Mouse (Mus musculus) embryo, embryonic 10 days (tissue): ENCODE results near the gene Apobec3.
"Not testable (repeated sequence)": the region's sequence is repeated elsewhere in the genome, so short reads cannot be mapped to it uniquely, and the experiment has no call there.

ENCODE experiments used
- DNase-seq: peaks from one replicate; pipeline ENCODE4 v3.0.0-alpha.2; 2015; ENCODE audit warnings: low spot score

Apobec3 gene

GRCm38 (mm10) chr15:79927637-79928122, 36.2 kb downstream of the Apobec3 start:
- peak; percentile 86 for DNase-seq

- DNase-seq: no peak
Observed at GRCm38 (mm10) chr15:79928316-79928715, 36.9 kb downstream of the Apobec3 start.

- DNase-seq: no peak
Observed at GRCm38 (mm10) chr15:79928736-79929135, 37.3 kb downstream of the Apobec3 start.

GRCm38 (mm10) chr15:79929734-79930133, 38.3 kb downstream of the Apobec3 start:
- DNase-seq: no peak

GRCm38 (mm10) chr15:79931496-79932141, 40.2 kb downstream of the Apobec3 start:
- no peak for DNase-seq

- peak; percentile 91 for DNase-seq
Observed at GRCm38 (mm10) chr15:79932323-79932987, 41.0 kb downstream of the Apobec3 start.

- DNase-seq: peak; percentile 19
Observed at GRCm38 (mm10) chr15:79933052-79933669, 41.7 kb downstream of the Apobec3 start.

- peak; percentile 52 for DNase-seq
Observed at GRCm38 (mm10) chr15:79933670-79934514, 42.4 kb downstream of the Apobec3 start.

- peak; percentile 23 for DNase-seq
Observed at GRCm38 (mm10) chr15:79934776-79935175, 43.3 kb downstream of the Apobec3 start.

GRCm38 (mm10) chr15:79935654-79936373, 44.4 kb downstream of the Apobec3 start:
- no peak for DNase-seq

- DNase-seq: no peak
Observed at GRCm38 (mm10) chr15:79936374-79936751, 44.9 kb downstream of the Apobec3 start.

- no peak for DNase-seq
Observed at GRCm38 (mm10) chr15:79939020-79939419, 47.6 kb downstream of the Apobec3 start.

- not testable (repeated sequence) for DNase-seq
Observed at GRCm38 (mm10) chr15:79939501-79939900, 48.0 kb downstream of the Apobec3 start.

- DNase-seq: no peak
Observed at GRCm38 (mm10) chr15:79939913-79940312, 48.5 kb downstream of the Apobec3 start.

- peak; percentile 82 for DNase-seq
Observed at GRCm38 (mm10) chr15:79940932-79941331, 49.5 kb downstream of the Apobec3 start.

- no peak for DNase-seq
Observed at GRCm38 (mm10) chr15:79942541-79942940, 51.1 kb downstream of the Apobec3 start.

GRCm38 (mm10) chr15:79943584-79943983, 52.1 kb downstream of the Apobec3 start:
- no peak for DNase-seq

- no peak for DNase-seq
Observed at GRCm38 (mm10) chr15:79944948-79945347, 53.5 kb downstream of the Apobec3 start.

- peak; percentile 96 for DNase-seq
Observed at GRCm38 (mm10) chr15:79946022-79946421, 54.6 kb downstream of the Apobec3 start.

GRCm38 (mm10) chr15:79946790-79947189, 55.3 kb downstream of the Apobec3 start:
- DNase-seq: peak; percentile 51

- DNase-seq: no peak
Observed at GRCm38 (mm10) chr15:79947681-79948080, 56.2 kb downstream of the Apobec3 start.
